Mouse (Mus musculus): ENCODE data around the gene Krt18.

The Krt18 gene

DNA sequence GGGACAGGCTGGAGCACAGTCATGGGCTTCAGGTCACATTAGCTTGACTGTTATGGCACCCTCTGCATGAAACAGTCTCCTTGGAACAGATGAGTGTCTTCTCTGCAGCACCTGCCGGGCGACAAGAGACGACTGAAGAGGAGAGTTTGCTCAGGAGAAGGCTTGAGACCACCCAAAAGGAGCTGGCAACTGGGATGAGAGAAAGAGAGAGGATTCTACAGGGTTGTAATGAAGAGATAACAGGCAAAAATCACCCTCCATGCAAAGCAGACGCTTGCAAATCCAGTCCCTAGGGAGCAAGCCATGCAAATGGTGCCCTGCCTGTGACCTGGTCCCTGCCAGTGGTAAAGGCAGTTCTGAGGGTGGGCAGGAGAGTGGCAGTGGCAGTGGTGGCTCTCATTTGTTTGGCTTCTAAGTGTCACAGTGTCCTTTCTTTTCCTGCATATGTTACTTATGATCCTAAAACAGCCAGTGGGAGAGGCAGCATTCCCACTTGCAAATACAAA is 15.7 kb upstream of the Krt18 start:
- no peak for DNase-seq

DNA sequence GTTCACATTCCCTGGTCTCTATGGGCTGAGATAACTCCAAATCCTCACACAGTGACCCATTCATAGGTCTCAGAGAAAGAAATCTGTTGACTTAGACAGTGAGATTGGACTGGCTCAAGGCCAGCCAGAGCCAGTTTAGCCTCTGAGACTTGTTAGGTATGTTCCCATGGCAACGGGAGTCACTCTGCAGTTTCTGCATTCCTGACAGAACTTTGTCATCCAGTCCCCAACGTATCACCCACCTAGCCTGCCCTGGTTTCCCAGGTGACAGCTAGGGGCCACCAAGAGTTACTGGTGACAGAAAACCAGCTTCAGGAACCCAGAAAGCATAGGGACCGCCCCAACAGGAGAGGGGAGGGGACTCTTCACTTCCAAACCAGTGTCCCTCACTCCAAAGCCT is 14.3 kb upstream of the Krt18 start:
- no peak for DNase-seq

DNA sequence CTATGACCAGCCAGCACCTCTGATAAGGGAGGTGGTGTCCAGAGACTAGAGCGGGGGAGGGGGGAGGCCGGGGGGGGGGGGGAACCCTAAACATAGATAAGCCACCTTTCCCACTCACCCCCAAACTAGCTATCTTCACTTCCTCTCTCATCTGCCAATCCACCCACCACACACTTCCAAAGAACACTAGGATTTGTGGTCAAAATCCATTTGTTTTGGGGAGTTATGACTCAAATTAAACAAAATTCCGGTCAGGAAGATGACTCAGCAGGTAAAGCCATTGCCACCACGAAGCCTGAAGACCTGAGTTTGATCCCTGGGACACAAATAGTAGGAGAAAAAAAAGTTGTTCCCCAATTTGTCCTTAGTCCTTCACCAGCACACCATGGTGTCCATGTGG is 13.1 kb upstream of the Krt18 start:
- no peak for DNase-seq

DNA sequence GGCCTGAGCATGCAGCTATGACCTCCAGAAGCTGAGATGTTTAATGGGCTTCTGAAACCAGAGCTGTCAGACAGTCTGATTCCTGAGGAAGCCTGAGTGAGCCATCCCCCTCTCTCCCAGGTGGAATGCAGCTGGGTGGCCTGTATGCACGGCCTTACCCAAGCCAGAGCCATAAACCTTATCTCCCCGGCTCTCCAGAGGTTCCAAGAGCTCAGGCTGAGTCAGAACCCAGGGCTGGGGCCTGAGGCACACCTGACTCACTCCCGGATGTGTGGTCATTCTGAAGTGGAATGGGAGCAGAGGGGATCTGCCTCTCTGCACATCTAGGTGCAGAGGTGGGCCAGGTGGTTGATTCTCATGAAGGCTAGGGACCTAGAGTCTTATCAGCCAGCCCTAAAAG is 11.9 kb upstream of the Krt18 start:
- no peak for DNase-seq

DNA sequence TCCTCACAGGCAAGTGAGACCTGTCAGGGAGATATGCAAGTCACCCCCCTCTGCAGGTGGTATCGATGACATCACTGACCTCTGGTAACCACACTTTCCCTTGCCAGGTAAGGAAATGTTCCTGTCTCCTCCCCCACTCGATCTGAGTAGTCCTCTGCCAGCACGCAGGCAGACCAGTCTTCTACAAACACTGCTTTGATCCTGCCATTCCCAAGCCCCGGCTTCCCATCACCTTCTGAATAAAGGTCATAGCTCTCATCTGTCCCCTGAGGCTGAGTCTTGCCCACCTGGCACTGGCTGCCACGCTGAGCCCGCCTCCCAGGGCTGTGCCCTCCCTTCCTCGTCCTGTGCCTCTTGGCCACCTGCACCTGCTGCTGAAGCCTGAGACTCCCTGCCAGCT is 11.2 kb upstream of the Krt18 start:
- DNase-seq, result no peak

DNA sequence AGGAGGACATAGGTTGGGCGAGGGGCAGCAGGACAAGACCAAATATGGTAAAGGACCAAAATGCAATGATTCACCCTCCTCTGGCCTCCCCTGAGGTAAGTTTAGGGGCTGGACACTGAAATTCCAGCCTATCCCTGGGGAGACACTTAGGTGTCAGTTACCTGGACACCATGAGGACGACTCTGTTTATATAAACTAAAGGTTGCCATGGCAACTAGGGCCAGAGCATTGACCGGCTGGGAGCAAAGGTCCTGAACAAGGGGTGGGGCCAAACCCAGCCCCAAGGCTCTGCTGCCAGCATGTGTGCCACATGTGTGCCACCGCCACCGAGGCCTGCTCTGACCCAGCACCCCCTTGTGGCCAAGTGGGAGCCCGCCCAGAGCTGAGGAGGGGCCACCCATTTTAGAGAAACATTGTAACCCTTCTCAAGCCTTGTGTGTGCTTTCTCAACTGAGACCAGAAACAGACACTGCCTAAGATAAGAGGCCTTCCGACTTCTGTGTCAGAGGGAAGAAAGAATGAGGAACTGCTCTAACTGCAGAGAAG is 10.0 kb upstream of the Krt18 start:
- no peak for DNase-seq

DNA sequence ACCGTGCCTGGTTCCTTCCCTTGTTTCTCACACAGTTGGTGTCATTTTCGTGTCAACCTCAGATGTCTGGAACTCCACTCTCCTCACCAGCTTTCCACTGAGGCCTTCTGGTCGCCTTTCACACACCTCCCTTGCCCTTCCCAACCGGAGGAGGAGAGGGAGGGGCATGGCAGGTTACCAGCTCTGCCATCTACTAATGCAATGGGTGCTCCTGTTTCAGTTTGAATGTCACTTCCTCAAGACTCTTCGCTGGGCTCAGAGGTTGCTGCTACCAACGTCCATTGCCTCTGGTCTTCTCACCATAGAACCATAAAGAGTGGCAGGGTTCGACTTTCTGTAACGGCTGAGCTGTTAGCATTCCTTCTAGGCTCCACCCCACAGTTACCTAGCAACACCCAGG is 5.5 kb upstream of the Krt18 start:
- no peak for DNase-seq

DNA sequence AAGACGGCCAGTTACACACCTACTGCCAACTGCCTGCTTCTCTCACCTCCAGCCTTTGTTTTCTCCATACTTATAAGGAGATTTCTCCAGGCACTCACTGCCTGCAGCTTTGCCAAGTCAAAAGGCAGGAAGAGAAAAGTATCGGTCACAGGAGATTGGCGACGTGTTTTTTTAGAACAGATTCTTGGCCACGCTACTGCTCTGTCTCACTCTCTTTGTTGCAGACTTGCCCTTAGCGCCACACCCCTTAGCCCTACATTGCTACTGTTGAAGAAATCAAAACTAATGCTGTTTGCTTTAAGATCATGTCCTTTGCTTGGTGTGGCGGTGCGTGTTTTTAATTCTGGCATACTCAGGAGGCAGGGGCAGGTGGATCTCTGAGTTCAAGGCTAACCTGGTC is 4.1 kb upstream of the Krt18 start:
- no peak for DNase-seq

DNA sequence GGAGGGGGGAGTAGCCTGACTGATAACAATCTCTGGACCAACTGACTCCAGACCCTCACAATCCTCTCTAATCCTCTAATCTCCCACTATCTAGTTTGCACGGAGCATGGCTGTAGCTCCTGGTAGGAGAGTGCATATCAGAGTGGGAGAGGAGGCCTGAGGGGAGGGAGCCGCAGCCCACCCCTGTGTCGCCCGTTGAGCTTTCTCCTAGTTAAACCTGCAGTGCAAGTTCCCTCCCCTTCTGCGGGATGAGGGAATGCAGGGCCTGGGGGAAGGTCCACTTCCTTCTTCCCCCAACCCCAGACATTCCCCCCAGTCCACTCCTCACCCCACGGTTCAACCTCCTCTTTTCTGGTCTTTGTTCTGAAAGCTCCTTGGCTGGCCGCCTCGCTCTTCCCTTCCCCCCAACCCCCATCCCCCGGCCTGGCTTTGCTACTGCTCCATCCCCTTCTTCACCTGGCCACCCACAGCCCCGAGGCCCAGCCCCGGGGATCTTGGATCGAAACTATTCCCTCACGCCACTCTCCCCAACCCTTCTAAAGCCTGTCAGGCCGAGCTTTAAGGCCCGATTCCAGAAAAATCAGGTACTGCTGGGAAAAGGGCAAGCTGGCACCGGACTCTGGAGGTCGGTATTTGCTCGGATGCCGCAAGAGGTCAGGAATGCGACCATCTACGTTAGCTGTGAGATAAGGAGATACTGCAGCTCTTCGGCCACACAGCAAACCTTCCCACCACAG is 2.7 kb upstream of the Krt18 start:
- no peak for DNase-seq

DNA sequence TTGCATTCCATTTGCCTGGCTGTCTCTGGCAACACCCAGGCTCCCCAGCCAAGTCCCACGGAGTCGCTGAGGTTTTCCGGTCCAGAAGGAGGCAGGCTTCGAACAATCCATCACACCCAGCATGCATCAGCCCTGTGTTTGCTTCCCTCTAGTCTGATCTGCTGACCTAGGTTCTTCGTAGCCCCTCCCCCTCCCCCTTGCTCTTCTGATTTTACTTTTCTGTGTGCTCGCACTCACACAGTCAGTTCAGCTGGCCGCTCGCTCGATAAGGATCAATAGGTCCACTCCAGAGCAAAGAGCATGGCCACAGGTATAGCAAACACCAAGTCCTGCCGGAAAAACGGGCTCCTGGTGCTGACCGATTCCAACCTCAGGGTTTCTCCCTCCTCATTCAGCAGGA is 1.6 kb upstream of the Krt18 start:
- no peak for DNase-seq

DNA sequence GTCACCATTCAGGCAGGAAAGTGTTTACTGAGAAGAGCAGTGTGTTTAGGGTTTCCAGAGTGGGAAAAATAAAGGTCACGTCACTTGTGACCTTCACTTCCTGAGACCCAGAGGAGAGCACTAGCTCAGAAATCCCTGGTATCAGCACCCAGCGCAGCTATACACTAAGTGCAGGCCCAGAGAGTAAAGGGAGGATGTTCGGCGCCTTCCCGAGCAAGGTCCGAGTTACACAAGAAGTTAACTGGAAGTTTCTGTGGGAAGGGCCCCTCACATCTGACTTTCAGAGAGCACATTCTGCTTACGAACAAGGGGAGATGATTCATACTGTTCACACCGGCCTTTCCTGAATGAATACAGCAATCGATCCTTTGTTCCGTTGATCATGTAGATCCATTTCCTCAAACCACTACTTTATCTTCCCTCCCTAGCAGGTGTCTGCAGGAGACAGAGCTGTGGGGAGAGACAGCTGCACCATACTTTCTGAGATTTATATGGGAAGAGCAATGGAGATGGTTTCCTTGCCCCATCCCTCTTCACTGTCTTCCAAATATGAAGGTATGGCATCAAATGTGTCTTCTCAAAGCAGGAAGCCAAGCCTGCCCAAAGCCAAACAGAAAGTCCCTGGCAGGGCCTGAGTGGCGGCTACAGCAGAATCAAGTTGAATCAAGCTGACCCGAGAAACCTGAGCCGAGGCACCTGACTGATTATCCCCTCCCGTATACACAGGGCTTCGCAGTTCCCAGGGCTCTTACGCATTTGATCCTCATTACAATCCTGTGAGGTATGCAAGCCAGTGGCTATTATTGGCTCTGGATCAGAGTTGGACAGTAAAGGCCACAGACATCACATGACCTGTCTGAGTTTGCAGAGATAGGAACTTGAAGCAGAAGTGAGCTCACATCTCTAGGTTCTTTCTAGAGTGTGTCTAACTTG is 6.4 kb downstream of the Krt18 start:
- no peak for DNase-seq

DNA sequence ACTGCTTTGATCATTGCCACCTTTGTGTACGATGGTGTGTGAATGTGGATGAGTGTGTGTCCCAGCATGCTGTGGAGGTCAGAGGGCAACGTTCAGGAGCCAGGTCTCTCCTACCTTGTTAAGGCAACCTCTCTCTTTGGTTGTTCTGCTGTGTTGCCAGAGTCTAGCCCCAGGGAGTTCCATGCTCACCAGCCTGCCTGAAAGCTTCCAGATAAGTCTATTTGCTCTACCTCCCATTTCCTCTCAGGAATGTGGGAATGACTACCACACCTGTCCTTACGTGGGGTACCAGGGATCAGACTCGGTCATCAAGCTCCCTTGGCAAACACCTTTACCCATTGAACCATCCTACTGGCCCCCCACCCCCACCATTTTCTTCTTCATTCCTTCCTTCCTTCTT is 12.3 kb downstream of the Krt18 start:
- DNase-seq, result no peak

DNA sequence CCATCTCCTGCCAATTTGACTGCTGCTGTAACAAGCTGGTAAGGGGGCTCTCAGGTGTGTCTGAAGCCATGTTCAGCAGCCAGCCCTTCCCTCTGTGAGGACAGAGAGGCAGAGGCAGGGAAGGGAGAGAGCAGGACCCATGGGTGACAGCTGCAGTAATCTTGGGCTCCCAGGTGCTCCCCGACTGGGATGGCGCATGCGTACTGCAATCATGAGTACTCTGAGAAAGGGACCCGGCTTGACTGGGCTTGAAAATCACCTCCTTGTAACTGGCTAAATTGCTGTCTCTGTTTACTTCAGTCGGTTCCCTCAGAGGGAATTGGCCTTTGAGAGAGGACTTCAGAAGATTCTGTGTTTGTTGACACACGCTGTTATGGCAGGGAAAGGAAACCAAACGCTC is 14.0 kb downstream of the Krt18 start:
- no peak for DNase-seq

DNA sequence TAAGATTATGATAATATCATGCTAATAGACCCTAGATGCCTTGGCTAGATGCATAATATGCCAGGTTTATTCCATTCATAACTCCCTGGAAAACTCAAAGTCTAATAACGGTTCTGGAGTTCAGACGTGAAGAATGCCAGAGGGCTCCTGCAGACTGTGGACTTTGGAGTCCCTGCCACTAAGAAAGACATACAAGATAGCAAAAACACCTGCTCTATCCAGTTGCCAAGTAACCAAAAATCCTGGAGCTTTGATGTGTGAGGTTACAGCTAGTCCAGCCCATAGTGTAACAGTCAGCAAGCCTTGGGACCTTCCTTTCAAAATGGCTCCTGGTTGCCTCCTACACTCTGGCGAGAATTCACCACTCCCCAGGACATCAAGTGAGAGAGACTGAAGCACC is 16.8 kb downstream of the Krt18 start:
- no peak for DNase-seq

DNA sequence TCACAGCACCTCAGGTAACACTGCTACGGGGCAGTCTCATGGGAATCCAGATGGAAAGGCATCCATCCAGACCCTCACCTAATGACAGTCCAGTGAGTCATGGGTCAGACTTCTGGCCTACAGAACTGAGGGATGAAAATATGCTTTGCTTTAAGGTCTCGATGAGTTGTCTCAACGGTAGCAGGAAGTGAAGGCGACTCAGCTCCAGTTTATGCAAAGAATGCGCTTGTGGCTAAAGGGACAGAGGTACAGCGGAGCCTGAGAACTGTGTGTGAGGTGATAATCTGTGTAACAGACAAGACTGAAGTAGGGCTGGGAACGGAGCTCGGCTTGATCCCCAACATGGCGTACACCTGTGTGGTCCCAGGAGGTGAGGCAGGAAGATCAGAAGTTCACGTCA is 17.7 kb downstream of the Krt18 start:
- no peak for DNase-seq

DNA sequence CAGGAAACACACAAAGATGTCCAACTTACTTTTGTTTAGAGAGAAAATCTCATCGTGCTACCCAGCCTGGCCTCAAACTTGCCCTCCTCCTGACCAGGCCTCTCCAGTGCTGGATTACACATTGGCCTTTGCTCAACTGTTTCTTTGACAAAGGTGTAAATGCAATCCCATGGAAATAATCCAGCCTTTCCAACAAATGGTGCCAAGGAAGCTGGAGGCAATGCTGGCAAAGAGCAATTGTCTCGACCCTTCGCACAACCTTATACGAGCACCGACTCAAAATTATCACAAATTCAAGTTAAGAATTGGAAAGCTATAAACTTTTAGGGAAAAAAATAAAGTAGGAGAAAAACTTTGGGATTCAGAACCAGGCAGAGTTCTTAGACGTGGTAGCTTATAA is 20.0 kb downstream of the Krt18 start:
- no peak for DNase-seq

DNA sequence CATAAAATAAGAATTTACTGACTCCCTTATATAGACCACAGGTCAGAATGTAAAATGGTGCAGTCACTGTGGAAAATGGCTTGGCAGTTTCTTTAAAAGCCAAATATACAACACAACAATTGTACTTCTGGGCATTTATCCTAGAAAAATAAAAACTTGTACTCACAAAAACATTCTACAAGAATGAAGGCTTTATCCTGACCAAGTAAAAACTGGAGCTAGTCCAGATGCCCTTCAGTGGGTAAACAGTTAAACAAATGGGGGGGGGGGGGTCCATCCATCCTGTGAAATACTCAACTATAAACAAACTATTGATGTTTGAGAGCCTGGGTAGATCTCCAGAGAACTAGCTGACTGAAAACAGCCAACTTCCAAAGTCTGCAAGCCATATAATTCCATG is 21.9 kb downstream of the Krt18 start:
- DNase-seq, result no peak

DNA sequence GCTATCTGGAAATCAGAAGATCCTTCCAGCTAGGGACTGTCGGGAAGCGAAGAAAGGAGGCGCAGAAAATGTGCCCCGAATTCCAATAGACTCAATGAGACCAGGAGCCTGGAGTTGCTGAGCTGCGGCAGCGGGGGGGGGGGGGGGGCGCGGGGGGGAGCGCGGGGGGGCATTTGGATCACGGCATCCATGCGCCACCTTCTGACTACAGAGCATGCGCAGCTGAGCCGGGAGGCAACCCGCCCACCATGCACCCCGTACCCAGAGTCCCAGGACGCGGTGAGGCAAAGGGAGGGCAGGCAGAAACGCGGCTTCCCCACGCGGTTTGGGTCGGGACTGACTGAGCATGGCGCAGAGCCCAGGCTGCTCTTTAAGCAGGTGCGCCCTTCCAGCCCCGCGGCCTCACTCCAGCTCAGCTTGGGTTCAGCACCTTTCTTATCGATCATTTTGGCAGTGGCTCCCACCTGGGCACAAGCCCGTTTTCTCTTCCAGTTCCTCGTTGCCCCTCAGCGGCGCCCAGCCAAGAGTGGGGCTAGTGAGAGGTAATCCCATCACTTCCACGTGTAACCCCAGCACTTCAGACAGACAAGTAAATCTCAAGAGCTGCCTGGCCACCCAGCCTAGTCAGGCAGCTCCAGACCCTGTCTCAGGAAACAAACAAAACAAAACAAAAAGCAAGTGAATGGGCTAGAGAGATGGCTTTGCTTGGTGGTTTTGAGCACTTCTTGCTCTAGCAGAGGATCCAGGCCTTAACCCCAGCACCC is 24.1 kb downstream of the Krt18 start:
- DNase-seq, result no peak

DNA sequence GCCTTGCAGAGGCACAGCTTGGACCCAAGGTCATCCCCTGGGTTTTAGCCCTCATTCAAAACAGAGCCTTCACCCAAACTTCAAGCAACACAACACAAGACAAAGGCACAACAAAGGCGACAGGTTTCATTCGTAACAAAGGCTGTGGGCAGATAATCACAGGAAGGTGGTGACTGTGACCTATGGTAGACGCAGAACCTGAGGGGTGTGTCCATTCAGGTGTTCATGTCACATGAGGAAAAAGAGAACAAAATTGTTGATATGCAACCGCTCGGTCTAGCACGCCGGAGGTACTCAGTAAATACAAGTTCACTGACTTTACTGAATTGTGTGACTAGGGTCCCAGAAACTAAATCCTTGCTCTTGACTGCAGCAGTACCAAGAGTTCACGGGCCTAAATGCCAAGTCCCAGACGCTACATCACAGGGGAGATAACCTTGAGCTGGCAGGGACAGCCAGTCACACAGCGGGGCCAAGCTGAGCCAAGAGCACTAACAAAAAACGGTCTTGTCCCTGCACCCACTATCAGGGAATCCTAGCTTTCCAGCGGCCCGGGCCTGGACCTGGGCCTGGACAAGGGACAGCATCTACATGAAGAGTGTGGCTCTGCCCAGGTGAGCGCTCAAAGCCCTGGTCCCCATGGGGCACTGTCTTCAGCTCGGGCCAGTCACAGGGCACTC is 28.7 kb downstream of the Krt18 start:
- no peak for DNase-seq

DNA sequence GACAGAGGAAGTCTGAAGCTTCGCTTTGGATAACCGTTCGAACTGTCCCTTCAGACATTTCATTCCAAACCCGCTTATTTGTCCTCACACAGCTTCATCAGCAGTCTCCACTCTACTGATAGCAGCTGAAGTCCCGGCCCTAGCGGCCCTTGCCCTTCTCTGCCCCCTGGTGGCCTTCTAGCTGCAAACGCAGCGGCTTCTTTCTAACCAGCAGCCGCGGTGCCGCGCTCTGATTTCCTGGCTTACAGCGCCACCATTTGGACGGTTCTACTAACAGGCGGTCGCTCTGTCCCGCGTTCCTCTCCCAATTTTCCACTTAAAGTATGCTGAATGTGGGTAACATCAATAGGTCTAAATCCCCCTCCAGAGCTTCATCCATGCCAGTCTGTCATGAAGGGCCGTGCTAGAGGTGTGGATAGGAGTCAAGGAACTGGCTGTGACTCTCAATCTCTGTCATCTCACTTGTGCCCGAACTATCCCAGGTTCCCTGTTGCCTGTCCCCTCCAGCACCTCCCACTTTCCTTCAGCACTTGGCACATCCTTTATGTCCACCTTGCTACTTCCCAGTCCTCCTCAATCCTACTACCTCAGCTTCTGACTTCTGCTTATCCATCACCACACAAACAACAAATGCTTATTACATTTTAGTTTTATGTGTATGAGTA is 37.8 kb downstream of the Krt18 start:
- DNase-seq, result peak; percentile 91

DNA sequence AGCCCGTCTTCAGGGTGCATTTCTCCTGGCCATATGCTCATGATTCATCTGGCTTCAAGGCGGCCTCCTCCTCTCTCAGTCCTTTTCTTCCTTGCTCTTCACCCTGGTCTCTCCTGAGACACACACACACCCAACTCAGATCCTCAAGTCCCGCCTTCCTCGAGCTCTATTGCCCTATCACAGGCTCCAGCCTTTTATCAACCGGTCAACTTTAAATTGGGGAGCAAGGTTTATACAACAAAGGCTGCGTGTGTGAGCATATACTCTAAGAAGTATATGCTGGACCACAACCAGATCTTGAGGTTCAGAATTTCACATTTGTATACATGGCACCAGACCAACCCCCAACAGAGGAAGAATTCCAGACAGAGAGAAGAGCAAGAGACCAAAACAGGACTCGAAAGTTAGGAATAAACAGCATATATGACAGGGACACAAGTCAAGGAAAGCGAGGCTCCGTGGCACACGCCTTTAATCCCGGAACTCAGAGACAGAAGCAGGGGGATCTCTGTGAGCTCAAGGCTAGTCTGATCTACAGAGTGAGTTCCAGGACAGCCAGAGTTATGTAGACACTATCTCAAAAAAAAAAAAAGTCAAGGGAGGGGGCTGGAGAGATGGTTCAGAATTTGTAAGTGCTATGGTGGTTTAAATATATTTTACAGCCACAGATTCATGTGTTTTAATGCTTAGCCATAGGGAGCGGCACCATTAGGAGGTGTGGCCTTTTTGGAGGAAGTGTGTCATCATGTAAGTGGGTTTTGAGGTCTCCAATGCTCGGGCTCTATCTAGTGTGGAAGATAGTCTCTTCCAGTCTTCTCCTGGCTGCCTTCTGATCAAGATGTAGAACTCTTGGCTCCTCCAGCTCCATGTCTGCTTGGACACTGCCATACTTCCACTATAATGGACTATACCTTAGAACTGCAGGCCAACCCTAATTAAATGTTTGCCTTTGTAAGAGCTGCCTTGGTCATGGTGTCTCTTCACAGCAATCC is 42.8 kb downstream of the Krt18 start:
- DNase-seq, result no peak

All from cerebellum, adult 9-10 months (tissue).